Comparison of ENCODE assay signal across 27 mouse cellular contexts in the genomic region with DNA sequence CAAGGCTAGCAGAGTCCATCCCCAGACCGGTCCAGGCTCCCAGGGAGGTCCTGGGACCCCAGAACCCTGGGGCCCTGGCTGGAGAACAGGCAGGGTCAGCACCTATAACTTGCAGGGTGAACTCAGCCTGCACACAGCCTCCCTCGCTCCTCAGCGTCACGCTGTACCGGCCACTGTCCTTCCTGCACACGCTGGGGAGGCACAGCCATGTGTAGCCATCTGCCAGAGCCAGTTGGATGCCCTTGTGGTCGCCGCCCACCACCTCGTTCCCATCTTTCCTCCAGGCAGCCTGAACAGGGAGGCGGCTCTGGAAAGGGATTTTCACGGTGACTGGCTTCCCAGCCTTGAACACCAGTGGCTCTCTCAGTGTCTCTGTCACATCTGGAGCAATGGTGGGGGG. TPM values are rescaled to one million over a fixed set of nuclear protein-coding genes. Genes with fewer than 3 reads are reported as not detected.
DNase-seq lines count a peak whose midpoint lies in the region; ATAC-seq lines count a peak whose summit lies in the region.
"Had no signal": no experiment of that assay in that cellular context is flagged by ENCODE, and none has a peak within 500 bp of the region (broad histone marks: within the 10 kb centered on the region; RNA-seq: fewer than 3 reads in every experiment).

No protein-coding gene starts in this region.

- H3K4me3 ChIP-seq in kidney, embryonic 16.5 days (ENCODE audit: low read length) = no peak overlapping the region
- no peak overlapping the region for H3K4me3 ChIP-seq in midbrain, embryonic 10.5 days
- H3K4me3 ChIP-seq in midbrain, embryonic 15.5 days = no peak overlapping the region
- H3K4me3 ChIP-seq: embryonic facial prominence, embryonic 15.5 days; heart, embryonic 10.5 days; hindbrain, embryonic 15.5 days; limb, embryonic 15.5 days; neural tube, embryonic 15.5 days had no signal

- H3K9me3 ChIP-seq in kidney, embryonic 16.5 days (ENCODE audit: low read length) = no peaks in the 10 kb centered on the region
- no peaks in the 10 kb centered on the region for H3K9me3 ChIP-seq in midbrain, embryonic 10.5 days (replicated peaks)
- H3K9me3 ChIP-seq in midbrain, embryonic 15.5 days = no peaks in the 10 kb centered on the region
- H3K9me3 ChIP-seq: embryonic facial prominence, embryonic 15.5 days; heart, embryonic 10.5 days; hindbrain, embryonic 15.5 days; limb, embryonic 15.5 days; neural tube, embryonic 15.5 days had no signal

- no peaks in the 10 kb centered on the region for H3K4me1 ChIP-seq in kidney, embryonic 16.5 days (ENCODE audit: insufficient read depth, low read length)
- H3K4me1 ChIP-seq in midbrain, embryonic 10.5 days = no peaks in the 10 kb centered on the region
- H3K4me1 ChIP-seq in midbrain, embryonic 15.5 days = no peaks in the 10 kb centered on the region
- H3K4me1 ChIP-seq: embryonic facial prominence, embryonic 15.5 days; hindbrain, embryonic 15.5 days; limb, embryonic 15.5 days; neural tube, embryonic 15.5 days had no signal

- no peaks in the 10 kb centered on the region for H3K36me3 ChIP-seq in kidney, embryonic 16.5 days (ENCODE audit: insufficient read depth, low read length)
- no peaks in the 10 kb centered on the region for H3K36me3 ChIP-seq in midbrain, embryonic 10.5 days
- no peaks in the 10 kb centered on the region for H3K36me3 ChIP-seq in midbrain, embryonic 15.5 days (replicated peaks)
- H3K36me3 ChIP-seq: embryonic facial prominence, embryonic 15.5 days; heart, embryonic 10.5 days; hindbrain, embryonic 15.5 days; limb, embryonic 15.5 days; neural tube, embryonic 15.5 days had no signal

- WGBS in kidney, embryonic 16.5 days = 38% methylated on average over 11 of the region's 11 CpGs
- WGBS in midbrain, embryonic 10.5 days = 74% methylated on average over 11 of the region's 11 CpGs
- WGBS in midbrain, embryonic 15.5 days = 67% methylated on average over 11 of the region's 11 CpGs

- H3K9ac ChIP-seq in kidney, embryonic 16.5 days (replicated peaks; ENCODE audit: low read length) = no peak overlapping the region
- no peak overlapping the region for H3K9ac ChIP-seq in midbrain, embryonic 15.5 days
- H3K9ac ChIP-seq: embryonic facial prominence, embryonic 15.5 days; hindbrain, embryonic 15.5 days; limb, embryonic 15.5 days; liver, embryonic 14.5 days; lung, embryonic 14.5 days; neural tube, embryonic 15.5 days had no signal

- H3K27ac ChIP-seq in kidney, embryonic 16.5 days (ENCODE audit: low read length) = no peak overlapping the region
- 0 out of 2 replicates have a peak overlapping the region, but pooled peaks have one; percentile 6 for H3K27ac ChIP-seq in midbrain, embryonic 10.5 days (replicated peaks)
- H3K27ac ChIP-seq in midbrain, embryonic 15.5 days = no peak overlapping the region
- H3K27ac ChIP-seq: embryonic facial prominence, embryonic 15.5 days; heart, embryonic 10.5 days; hindbrain, embryonic 15.5 days; limb, embryonic 15.5 days; liver, embryonic 14.5 days; neural tube, embryonic 15.5 days had no signal

- ATAC-seq in kidney, embryonic 16.5 days (ENCODE audit: low FRiP score, low TSS enrichment) = peak; percentile 58; the same call in 1 of the 2 replicates
- no peak for ATAC-seq in midbrain, embryonic 15.5 days (replicated peaks)
- ATAC-seq: forebrain, embryonic 14.5 days had no signal

- no peaks in the 10 kb centered on the region for H3K27me3 ChIP-seq in kidney, embryonic 16.5 days (ENCODE audit: insufficient read depth, low read length)
- no peaks in the 10 kb centered on the region for H3K27me3 ChIP-seq in midbrain, embryonic 10.5 days (ENCODE audit: low read depth, poor library complexity, severe bottlenecking)
- no peaks in the 10 kb centered on the region for H3K27me3 ChIP-seq in midbrain, embryonic 15.5 days (replicated peaks)
- H3K27me3 ChIP-seq: embryonic facial prominence, embryonic 15.5 days; hindbrain, embryonic 15.5 days; limb, embryonic 15.5 days; neural tube, embryonic 15.5 days had no signal

- DNase-seq in kidney, adult 11 months = no peak
- DNase-seq in layer of hippocampus, adult 9-11 months = peak; percentile 33
- no peak for DNase-seq in layer of hippocampus, postnatal 14 days (ENCODE audit: low spot score in 2 of 2)
- no peak for DNase-seq in midbrain, embryonic 10.5 days (ENCODE audit: low spot score)
- DNase-seq in telencephalon, adult 2 months (ENCODE audit: low read depth, low spot score) = peak; percentile 34
- DNase-seq: adrenal gland, postnatal 25 days; cerebellum, adult 9-10 months; gastrocnemius, postnatal 10 days; heart, postnatal 4 days; kidney, postnatal 10 days; lung, embryonic 14.5 days; spleen, adult 18-20 months; thymus, postnatal 25 days had no signal

- no peak overlapping the region for H3K4me2 ChIP-seq in kidney, embryonic 16.5 days (replicated peaks; ENCODE audit: low read depth, low read length)
- no peak overlapping the region for H3K4me2 ChIP-seq in midbrain, embryonic 15.5 days
- H3K4me2 ChIP-seq: embryonic facial prominence, embryonic 15.5 days; hindbrain, embryonic 15.5 days; limb, embryonic 15.5 days; lung, embryonic 14.5 days; neural tube, embryonic 15.5 days had no signal

RNA-seq across cellular contexts. Expression of a gene that starts 41.6 kb away (rescaled TPM):
- polyA plus RNA-seq in kidney, embryonic 16.5 days (2015; fragmentation: Nextera tagmentation; extraction: Ambion mirVana) = 0.17 and 0.30 TPM in 2 replicates
- under 1 TPM; 0.19 to 0.62 TPM for total RNA-seq in layer of hippocampus, postnatal 14 days (2021)
- not detected in 2 replicates for polyA plus RNA-seq in midbrain, embryonic 10.5 days (2016; fragmentation: Nextera tagmentation; extraction: Ambion mirVana)
- not detected in 2 replicates for polyA plus RNA-seq in midbrain, embryonic 15.5 days (2015; fragmentation: Nextera tagmentation; extraction: Ambion mirVana)
- total RNA-seq: common myeloid progenitor, adult 5-6 weeks; granulocyte monocyte progenitor cell, adult 5-6 weeks; megakaryocyte-erythroid progenitor cell, adult 5-6 weeks had no signal
- polyA plus RNA-seq: forebrain, embryonic 14.5 days; heart, embryonic 10.5 days; heart, embryonic 16.5 days; intestine, embryonic 14.5 days; liver, embryonic 14.5 days; lung, embryonic 14.5 days; neural tube, embryonic 15.5 days had no signal

RNA-seq across cellular contexts. Expression of a gene that starts 43.4 kb away (rescaled TPM):
- 260 and 268 TPM in 2 replicates for polyA plus RNA-seq in kidney, embryonic 16.5 days (2015; fragmentation: Nextera tagmentation; extraction: Ambion mirVana)
- 10 to 100 TPM; 81.2 to 81.7 TPM for total RNA-seq in layer of hippocampus, postnatal 14 days (2021)
- 149 and 156 TPM in 2 replicates for polyA plus RNA-seq in midbrain, embryonic 10.5 days (2016; fragmentation: Nextera tagmentation; extraction: Ambion mirVana)
- polyA plus RNA-seq in midbrain, embryonic 15.5 days (2015; fragmentation: Nextera tagmentation; extraction: Ambion mirVana) = 150 and 154 TPM in 2 replicates

RNA-seq across cellular contexts. Expression of a gene that starts 45.6 kb away (rescaled TPM):
- polyA plus RNA-seq in kidney, embryonic 16.5 days (2015; fragmentation: Nextera tagmentation; extraction: Ambion mirVana) = 0.24 and 0.44 TPM in 2 replicates
- under 1 TPM in 1 of 2 experiments, not detected in 1; 0.16 TPM for total RNA-seq in layer of hippocampus, postnatal 14 days (2021)
- polyA plus RNA-seq in midbrain, embryonic 10.5 days (2016; fragmentation: Nextera tagmentation; extraction: Ambion mirVana) = not detected in 2 replicates
- 0.05 and 0.25 TPM in 2 replicates for polyA plus RNA-seq in midbrain, embryonic 15.5 days (2015; fragmentation: Nextera tagmentation; extraction: Ambion mirVana)
- total RNA-seq: adrenal gland, postnatal 25 days; common myeloid progenitor, adult 5-6 weeks; granulocyte monocyte progenitor cell, adult 5-6 weeks; megakaryocyte-erythroid progenitor cell, adult 5-6 weeks had no signal
- polyA plus RNA-seq: forebrain, embryonic 14.5 days had no signal

Comparison
In these comparisons a context has a peak if more than half of its experiments do, and no peak if none do; other contexts are left out.
1. DNase-seq: peak in layer of hippocampus, adult 9-11 months (single experiment) and telencephalon, adult 2 months (single experiment); none in kidney, adult 11 months (single experiment), layer of hippocampus, postnatal 14 days (0 of 2) and midbrain, embryonic 10.5 days (single experiment).